8 mouse cellular contexts compared by ENCODE assay signal in the genomic region with DNA sequence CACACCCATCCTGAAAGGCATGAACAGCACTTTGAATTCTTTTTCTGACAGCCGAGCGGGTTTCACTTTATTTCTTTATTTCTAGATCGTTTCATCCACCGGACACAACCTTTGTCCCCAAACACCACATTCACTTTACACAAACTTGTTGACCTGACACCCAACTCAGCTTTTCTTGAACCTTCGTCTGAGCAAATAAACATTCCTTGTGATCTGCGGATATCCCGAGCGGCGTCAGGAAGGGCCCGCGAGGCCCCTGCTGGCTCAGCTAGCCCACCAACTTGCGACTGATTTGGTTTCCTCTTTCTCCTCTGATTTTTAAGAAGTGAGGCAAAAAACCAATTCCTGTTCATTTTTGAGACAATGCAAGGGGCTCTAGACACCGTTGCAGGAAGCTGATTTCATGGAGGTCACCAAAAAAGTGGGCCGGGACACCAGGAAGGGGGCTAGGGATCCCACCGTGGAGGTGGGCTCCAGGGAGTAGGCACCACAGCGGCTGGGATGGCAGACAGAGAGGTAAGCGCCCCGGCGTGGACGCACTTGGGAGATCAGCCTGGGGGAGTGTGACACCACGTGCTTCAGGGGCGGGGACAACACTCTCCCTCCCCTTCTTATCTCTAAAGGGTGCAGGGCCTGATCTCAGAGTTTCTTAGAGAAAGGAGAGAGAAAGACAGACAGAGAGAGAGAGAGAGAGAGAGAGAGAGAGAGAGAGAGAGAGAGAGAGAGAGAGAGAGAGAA. TPM values are rescaled to one million over a fixed set of nuclear protein-coding genes. Genes with fewer than 3 reads are reported as not detected.
A peak's percentile ranks its signal among the peaks of the same experiment; 100 is the strongest.
DNase-seq lines count a peak whose midpoint lies in the region; ATAC-seq and TF ChIP-seq lines count a peak whose summit lies in the region.

Slc39a8 (plus strand) TSS at position 264 of the 738 bp plus-strand sequence.

- H3K4me3 ChIP-seq in brown adipose tissue, adult 24 weeks (ENCODE audit: insufficient read depth, low read depth, low read length): peak within 1 kb of the TSS; percentile 69
- peak within 1 kb of the TSS; percentile 95 for H3K4me3 ChIP-seq in erythroblast, embryonic 14.5 days (replicated peaks)
- peak within 1 kb of the TSS; percentile 85 for H3K4me3 ChIP-seq in heart, embryonic 10.5 days
- peak within 1 kb of the TSS; percentile 66 for H3K4me3 ChIP-seq in kidney, embryonic 14.5 days (ENCODE audit: low read length)
- H3K4me3 ChIP-seq in midbrain, postnatal 0 days (ENCODE audit: low read depth, low read length): peak within 1 kb of the TSS; percentile 59

- peak; percentile 43 for TF ChIP-seq CTCF in midbrain, postnatal 0 days (IDR thresholded peaks at IDR 0.05)

- no peaks in the 10 kb centered on the region for H3K9me3 ChIP-seq in erythroblast, embryonic 14.5 days (ENCODE audit: control insufficient read depth, low read length)
- H3K9me3 ChIP-seq in heart, embryonic 10.5 days: no peaks in the 10 kb centered on the region
- H3K9me3 ChIP-seq in kidney, embryonic 14.5 days (ENCODE audit: control insufficient read depth, low read length): no peaks in the 10 kb centered on the region
- no peaks in the 10 kb centered on the region for H3K9me3 ChIP-seq in midbrain, postnatal 0 days (ENCODE audit: low read length)

- 3% methylated on average over 22 of the region's 22 CpGs for WGBS in heart, embryonic 10.5 days
- 4% methylated on average over 22 of the region's 22 CpGs for WGBS in kidney, embryonic 14.5 days
- 7% methylated on average over 22 of the region's 22 CpGs for WGBS in midbrain, postnatal 0 days

- H3K27ac ChIP-seq in brown adipose tissue, adult 24 weeks (replicated peaks; ENCODE audit: low read depth, low read length): no peak within 1 kb of the TSS
- H3K27ac ChIP-seq in heart, embryonic 10.5 days: peak within 1 kb of the TSS; percentile 94
- H3K27ac ChIP-seq in kidney, embryonic 14.5 days (ENCODE audit: low read depth, low read length): peak within 1 kb of the TSS; percentile 51; the same call in 1 of the 2 replicates
- 0 out of 2 replicates have a peak within 1 kb of the TSS, but pooled peaks have one; percentile 26 for H3K27ac ChIP-seq in midbrain, postnatal 0 days (ENCODE audit: low read depth, low read length)

- peak; percentile 88 for DNase-seq in CD4-positive helper T cell, adult 2 months (ENCODE audit: low read depth, low spot score)
- DNase-seq in heart, embryonic 10.5 days (ENCODE audit: low spot score): peak; percentile 96
- DNase-seq in liver: peak; percentile 93
- peak; percentile 47 for DNase-seq in midbrain, postnatal 0 days (ENCODE audit: low spot score)
- DNase-seq in spleen, postnatal 10 days (ENCODE audit: low spot score in 2 of 2): peak; percentile 72 to 87

- peak within 1 kb of the TSS; percentile 83 for H3K4me2 ChIP-seq in kidney, embryonic 14.5 days (replicated peaks; ENCODE audit: low read depth, low read length)
- peak within 1 kb of the TSS; percentile 98 for H3K4me2 ChIP-seq in midbrain, postnatal 0 days (ENCODE audit: low read depth, low read length, poor library complexity, severe bottlenecking)

- peaks cover 20% of the 10 kb centered on the region for H3K36me3 ChIP-seq in erythroblast, embryonic 14.5 days (ENCODE audit: control insufficient read depth)
- H3K36me3 ChIP-seq in heart, embryonic 10.5 days: 0 out of 2 replicates have a peak, but pooled peaks cover 4% of the 10 kb centered on the region
- no peaks in the 10 kb centered on the region for H3K36me3 ChIP-seq in kidney, embryonic 14.5 days (ENCODE audit: control insufficient read depth, insufficient read depth, low read length)
- no peaks in the 10 kb centered on the region for H3K36me3 ChIP-seq in midbrain, postnatal 0 days (ENCODE audit: insufficient read depth, low read length)

- no peaks in the 10 kb centered on the region for H3K4me1 ChIP-seq in brown adipose tissue, adult 24 weeks (ENCODE audit: control insufficient read depth, insufficient read depth, insufficient read length, low read length)
- H3K4me1 ChIP-seq in erythroblast, embryonic 14.5 days (ENCODE audit: control insufficient read depth): peaks cover 57% of the 10 kb centered on the region
- H3K4me1 ChIP-seq in heart, embryonic 10.5 days: peaks cover 30% of the 10 kb centered on the region
- H3K4me1 ChIP-seq in kidney, embryonic 14.5 days (ENCODE audit: control insufficient read depth, insufficient read depth, low read length): 0 out of 2 replicates have a peak, but pooled peaks cover 8% of the 10 kb centered on the region
- 0 out of 2 replicates have a peak, but pooled peaks cover 5% of the 10 kb centered on the region for H3K4me1 ChIP-seq in midbrain, postnatal 0 days (ENCODE audit: insufficient read depth, low read length)

- ATAC-seq in kidney, embryonic 14.5 days (ENCODE audit: low FRiP score, low TSS enrichment): peak; percentile 94
- peak; percentile 86 for ATAC-seq in midbrain, postnatal 0 days (ENCODE audit: low FRiP score)

- H3K9ac ChIP-seq in kidney, embryonic 14.5 days (ENCODE audit: low read depth, low read length): peak within 1 kb of the TSS; percentile 67
- peak within 1 kb of the TSS; percentile 61 for H3K9ac ChIP-seq in midbrain, postnatal 0 days (replicated peaks; ENCODE audit: low read length, poor library complexity, severe bottlenecking)

- H3K27me3 ChIP-seq in erythroblast, embryonic 14.5 days (ENCODE audit: control insufficient read depth): no peaks in the 10 kb centered on the region
- H3K27me3 ChIP-seq in heart, embryonic 10.5 days (ENCODE audit: insufficient read depth, poor library complexity, severe bottlenecking): no peaks in the 10 kb centered on the region
- no peaks in the 10 kb centered on the region for H3K27me3 ChIP-seq in kidney, embryonic 14.5 days (ENCODE audit: control insufficient read depth, insufficient read depth, low read length)
- no peaks in the 10 kb centered on the region for H3K27me3 ChIP-seq in midbrain, postnatal 0 days (ENCODE audit: insufficient read depth, low read length)

RNA-seq across cellular contexts. Expression of gene Slc39a8, which starts in this region (rescaled TPM):
- polyA plus RNA-seq in brown adipose tissue, adult 24 weeks (2012; ENCODE audit: insufficient read depth, insufficient read length, missing spikeins): 1.4 and 2.9 TPM in 2 replicates
- polyA plus RNA-seq in erythroblast, embryonic 14.5 days (2012): 4.2 and 5.4 TPM in 2 replicates
- 47.7 and 49.2 TPM in 2 replicates for polyA plus RNA-seq in heart, embryonic 10.5 days (2016; fragmentation: Nextera tagmentation; extraction: Ambion mirVana)
- 9.5 and 15.2 TPM in 2 replicates for polyA plus RNA-seq in kidney, embryonic 14.5 days (2014; fragmentation: Nextera tagmentation; extraction: Ambion mirVana)
- total RNA-seq in midbrain, postnatal 0 days (2014; rRNA removed): 17.9 and 19.7 TPM in 2 replicates
- polyA plus RNA-seq in midbrain, postnatal 0 days (2015; fragmentation: Nextera tagmentation; extraction: Ambion mirVana): 12.0 and 12.6 TPM in 2 replicates
